Mouse (Mus musculus) lung, adult 2 months (tissue): ENCODE data around the gene Fndc9.

ENCODE experiments used
- CTCF ChIP-seq: fragments of 200-500 bp; IDR thresholded peaks from 2 replicates; pipeline ENCODE4 v1.5.1; 2011; ENCODE audit warnings: mild to moderate bottlenecking, low read length, control low read depth; ENCODE audit not compliant: insufficient read depth
- POLR2A ChIP-seq: fragments of 200-500 bp; IDR thresholded peaks from 2 replicates; pipeline ENCODE4 v1.6.1; 2011; ENCODE audit warnings: low read depth, mild to moderate bottlenecking, control low read depth, low read length, borderline replicate concordance; ENCODE audit errors: extremely low read depth

- TF ChIP-seq CTCF = no peak
- no peak for TF ChIP-seq POLR2A
Measured at GRCm38 (mm10) chr11:46204841-46205240, 30.5 kb upstream of the Fndc9 start.
